Mouse (Mus musculus) heart, embryonic 15.5 days (tissue): ENCODE measurements at regions not wholly inside any gene's neighbourhood (a gene's known extent, or its start where the extent isn't known, plus 50 kb on each side); places are given as distances from the start of the nearest gene placed in this dataset.
"Not testable (repeated sequence)": the region's sequence is repeated elsewhere in the genome, so short reads cannot be mapped to it uniquely, and the experiment has no call there.

Source experiments
- ATAC-seq: fragments of 200-750 bp; cut with Nextera tagmentation; replicated peaks from 2 replicates; pipeline ENCODE4 v1.8.0; 2017; ENCODE audit warnings: low read depth, moderate TSS enrichment; ENCODE audit not compliant: insufficient number of reproducible peaks, insufficient read depth, low FRiP score
- H3K27ac ChIP-seq: fragments of 300-500 bp; sonication (generic); 2 replicates; pipeline ENCODE4 v1.5.1; 2015; ENCODE audit warnings: mild to moderate bottlenecking, inconsistent platforms
- H3K27me3 ChIP-seq: fragments of 300-500 bp; sonication (generic); 2 replicates; pipeline ENCODE4 v1.6.1; 2015; ENCODE audit warnings: inconsistent platforms
- H3K36me3 ChIP-seq: fragments of 300-500 bp; sonication (generic); 2 replicates; pipeline ENCODE4 v1.6.1; 2015; ENCODE audit warnings: mild to moderate bottlenecking, inconsistent platforms
- H3K4me1 ChIP-seq: fragments of 300-500 bp; sonication (generic); replicated peaks from 2 replicates; pipeline ENCODE4 v1.6.1; 2015; ENCODE audit warnings: inconsistent platforms
- H3K4me2 ChIP-seq: fragments of 300-500 bp; sonication (generic); 2 replicates; pipeline ENCODE4 v1.6.1; 2015; ENCODE audit warnings: inconsistent platforms, mild to moderate bottlenecking, moderate library complexity
- H3K4me3 ChIP-seq: fragments of 300-500 bp; sonication (generic); 2 replicates; pipeline ENCODE4 v1.5.1; 2015; ENCODE audit warnings: mild to moderate bottlenecking, inconsistent platforms
- H3K9ac ChIP-seq: fragments of 300-500 bp; sonication (generic); 2 replicates; pipeline ENCODE4 v1.6.1; 2015; ENCODE audit warnings: mild to moderate bottlenecking, inconsistent platforms
- H3K9me3 ChIP-seq: fragments of 300-500 bp; sonication (generic); replicated peaks from 2 replicates; pipeline ENCODE4 v1.6.1; 2016; ENCODE audit warnings: inconsistent platforms
- WGBS: fragments of 180-500 bp; shearing (Covaris S2); methylation state at CpG from one replicate; pipeline ENCODE4 v1.1.7; 2015; ENCODE audit warnings: mixed read lengths; 5-methylcytosine and 5-hydroxymethylcytosine counted together

DNA sequence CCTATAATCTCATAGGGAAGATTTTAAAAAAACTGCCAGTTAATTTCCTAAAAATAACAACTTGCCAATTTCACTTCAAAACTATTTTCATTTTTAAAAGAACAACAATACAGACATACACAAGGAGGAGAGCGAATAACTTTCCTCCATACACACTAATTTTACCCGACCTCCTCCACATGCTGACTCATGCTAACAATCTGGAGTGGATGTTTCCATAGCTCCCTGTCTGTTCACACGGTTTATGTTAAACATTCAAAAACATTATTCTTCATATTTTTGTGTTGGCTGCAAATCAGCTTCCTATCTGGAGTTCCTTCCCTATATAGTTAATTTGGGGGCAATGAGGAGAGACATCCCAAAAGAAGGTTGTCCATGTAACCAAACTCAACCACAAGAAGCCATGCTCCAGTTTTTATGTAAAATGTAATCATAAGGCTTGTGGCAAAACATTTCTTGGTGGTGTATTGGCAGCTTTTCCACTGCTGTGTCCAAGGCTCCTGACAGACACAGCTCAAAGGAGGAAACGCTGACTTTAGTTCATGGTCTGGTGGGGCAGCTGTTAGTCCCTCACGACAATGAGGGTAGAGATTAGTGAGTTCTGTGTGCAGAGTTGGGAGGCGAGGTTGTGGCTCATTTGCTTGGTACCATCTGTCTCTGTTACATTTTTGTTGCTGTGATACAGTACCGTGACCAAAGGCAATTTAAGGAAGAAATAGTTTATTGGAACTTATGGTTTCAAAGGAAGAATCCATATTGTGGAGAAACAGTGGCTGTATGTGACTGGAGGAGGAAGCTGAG is 203.1 kb upstream of the Tmc3 start:
- no peak overlapping the region for H3K9ac ChIP-seq
- no peak overlapping the region for H3K27ac ChIP-seq
- H3K36me3 ChIP-seq, result no peaks in the 10 kb centered on the region
- no peaks in the 10 kb centered on the region for H3K9me3 ChIP-seq
- H3K4me2 ChIP-seq, result no peak overlapping the region
- H3K4me1 ChIP-seq, result peaks cover 11% of the 10 kb centered on the region
- no peak overlapping the region for H3K4me3 ChIP-seq
- 62% methylated on average over 7 of the region's 7 CpGs for WGBS
- ATAC-seq, result no peak
- H3K27me3 ChIP-seq, result no peaks in the 10 kb centered on the region

- H3K9ac ChIP-seq, result no peak overlapping the region
- WGBS, result 17% methylated on average over 8 of the region's 8 CpGs
- H3K4me2 ChIP-seq, result peak overlapping the region; percentile 17; the same call in 1 of the 2 replicates
- no peak overlapping the region for H3K4me3 ChIP-seq
- peak overlapping the region; percentile 45 for H3K27ac ChIP-seq
- ATAC-seq, result peak; percentile 85
- H3K27me3 ChIP-seq, result no peaks in the 10 kb centered on the region
- H3K4me1 ChIP-seq, result peaks cover 11% of the 10 kb centered on the region
- H3K9me3 ChIP-seq, result no peaks in the 10 kb centered on the region
- H3K36me3 ChIP-seq, result no peaks in the 10 kb centered on the region
These were observed 201.8 kb upstream of the Tmc3 start for GRCm38 (mm10) chr7:83382803-83383363.

DNA sequence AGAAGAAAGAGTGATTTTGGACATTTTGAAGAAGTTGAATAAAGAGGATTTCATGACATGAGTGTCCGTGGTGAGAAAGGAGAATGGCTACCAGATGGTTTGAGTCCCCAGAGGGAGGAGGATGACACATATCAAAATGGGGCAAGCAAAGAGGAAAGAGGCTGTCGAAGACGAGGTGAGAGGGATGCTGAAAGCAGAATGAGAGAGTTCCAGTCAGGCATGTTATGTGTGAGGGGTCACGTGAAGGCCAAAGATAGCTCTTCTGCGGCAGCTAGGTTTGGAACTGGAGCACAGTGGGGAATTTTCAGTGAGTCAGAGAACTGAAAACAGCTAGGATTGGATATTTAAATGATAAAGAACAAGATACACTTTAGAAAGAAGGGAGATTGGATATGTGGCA is 193.3 kb upstream of the Tmc3 start:
- Histone ChIP-seq H3K4me2 (no peak overlapping the region), H3K36me3 (no peaks in the 10 kb centered on the region), H3K4me1 (peaks cover 10% of the 10 kb centered on the region; the same call in 1 of the 2 replicates), H3K27me3 (no peaks in the 10 kb centered on the region), H3K27ac (no peak overlapping the region), H3K4me3 (no peak overlapping the region), H3K9me3 (no peaks in the 10 kb centered on the region), H3K9ac (no peak overlapping the region)
- no peak for ATAC-seq
- WGBS, result 31% methylated on average over 5 of the region's 5 CpGs

- H3K9ac ChIP-seq, result no peak overlapping the region
- H3K9me3 ChIP-seq, result no peaks in the 10 kb centered on the region
- no peak for ATAC-seq
- no peak overlapping the region for H3K27ac ChIP-seq
- H3K4me3 ChIP-seq, result no peak overlapping the region
- H3K27me3 ChIP-seq, result no peaks in the 10 kb centered on the region
- H3K4me2 ChIP-seq, result no peak overlapping the region
- peaks cover 10% of the 10 kb centered on the region; the same call in 1 of the 2 replicates for H3K4me1 ChIP-seq
- WGBS, result 72% methylated on average over 2 of the region's 2 CpGs
- no peaks in the 10 kb centered on the region for H3K36me3 ChIP-seq
These were observed 192.5 kb upstream of the Tmc3 start for GRCm38 (mm10) chr7:83392181-83392580.

- Histone ChIP-seq H3K27me3 (no peaks in the 10 kb centered on the region), H3K9ac (no peak overlapping the region), H3K4me1 (peaks cover 10% of the 10 kb centered on the region; the same call in 1 of the 2 replicates), H3K4me2 (no peak overlapping the region), H3K9me3 (no peaks in the 10 kb centered on the region), H3K4me3 (no peak overlapping the region), H3K36me3 (no peaks in the 10 kb centered on the region), H3K27ac (no peak overlapping the region)
- no peak for ATAC-seq
These were observed 192.1 kb upstream of the Tmc3 start for GRCm38 (mm10) chr7:83392625-83393024.

DNA sequence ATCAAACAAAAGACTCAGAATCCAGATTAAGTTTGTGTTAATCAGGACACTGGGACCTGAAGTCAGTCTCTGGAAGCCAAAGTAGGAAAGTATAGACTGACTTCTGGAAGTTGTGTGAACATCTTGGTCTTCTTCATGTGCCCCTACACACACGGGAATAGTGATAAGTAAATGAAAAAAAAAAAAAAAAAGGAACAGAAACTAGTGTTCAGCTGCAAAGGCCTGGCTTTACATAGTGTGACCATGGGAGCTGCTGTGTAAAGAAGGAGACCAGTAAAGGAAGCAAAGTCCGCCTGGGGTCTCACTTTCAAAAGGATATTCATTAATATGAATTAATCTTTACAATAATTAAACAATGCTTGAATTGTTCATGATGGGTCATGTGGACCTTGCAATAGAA is 190.6 kb upstream of the Tmc3 start:
- Histone ChIP-seq H3K9ac (no peak overlapping the region), H3K9me3 (no peaks in the 10 kb centered on the region), H3K4me1 (peaks cover 10% of the 10 kb centered on the region; the same call in 1 of the 2 replicates), H3K4me3 (no peak overlapping the region), H3K36me3 (no peaks in the 10 kb centered on the region), H3K27ac (no peak overlapping the region), H3K27me3 (no peaks in the 10 kb centered on the region), H3K4me2 (no peak overlapping the region)
- ATAC-seq, result no peak
- WGBS, result 59% methylated on average over 2 of the region's 2 CpGs

DNA sequence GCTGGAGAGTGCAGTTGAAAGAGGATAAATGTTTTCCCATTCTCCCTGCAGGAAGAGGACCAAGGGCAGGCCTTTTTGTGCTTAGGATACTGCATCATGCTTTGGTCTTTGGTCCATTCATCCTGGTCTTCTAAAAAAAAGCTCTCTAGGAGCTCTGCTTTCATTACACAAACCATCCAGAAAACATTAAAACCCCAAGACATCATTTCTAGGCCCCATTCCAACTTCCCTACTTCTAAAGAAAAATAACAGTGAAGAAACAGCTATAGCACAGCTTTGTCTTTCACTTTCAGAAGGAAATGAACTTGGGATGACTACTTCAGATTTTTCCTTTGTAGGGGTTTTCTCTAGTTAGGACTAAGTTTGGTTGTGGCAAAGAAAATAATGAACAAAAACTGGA is 185.1 kb upstream of the Tmc3 start:
- H3K27ac ChIP-seq, result no peak overlapping the region
- no peaks in the 10 kb centered on the region for H3K4me1 ChIP-seq
- no peak overlapping the region for H3K4me2 ChIP-seq
- no peak overlapping the region for H3K9ac ChIP-seq
- no peak overlapping the region for H3K4me3 ChIP-seq
- no peaks in the 10 kb centered on the region for H3K36me3 ChIP-seq
- ATAC-seq, result no peak
- H3K9me3 ChIP-seq, result no peaks in the 10 kb centered on the region
- H3K27me3 ChIP-seq, result no peaks in the 10 kb centered on the region

DNA sequence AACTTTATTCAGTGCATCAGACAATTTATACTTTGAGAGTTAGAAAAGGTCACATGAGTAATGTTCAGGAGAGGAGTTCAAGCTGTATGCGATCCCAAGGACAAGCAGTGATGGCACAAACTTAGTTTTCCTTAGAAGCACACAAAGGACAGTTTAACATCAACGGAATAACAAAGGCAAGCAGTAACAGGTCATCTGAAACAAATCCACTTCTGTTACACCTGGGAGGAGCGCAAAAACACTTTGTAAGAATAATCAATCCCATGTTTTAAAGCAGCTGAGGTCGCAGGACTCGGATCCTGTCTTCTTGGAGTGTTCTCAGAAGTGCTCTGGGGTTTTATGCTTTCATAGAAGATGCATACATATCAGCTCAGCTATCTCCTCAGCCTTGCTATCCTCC is 183.7 kb upstream of the Tmc3 start:
- H3K4me2 ChIP-seq, result no peak overlapping the region
- H3K9ac ChIP-seq, result no peak overlapping the region
- H3K27me3 ChIP-seq, result no peaks in the 10 kb centered on the region
- no peaks in the 10 kb centered on the region for H3K4me1 ChIP-seq
- H3K27ac ChIP-seq, result no peak overlapping the region
- no peaks in the 10 kb centered on the region for H3K36me3 ChIP-seq
- ATAC-seq, result no peak
- no peak overlapping the region for H3K4me3 ChIP-seq
- 83% methylated on average over 5 of the region's 5 CpGs for WGBS
- no peaks in the 10 kb centered on the region for H3K9me3 ChIP-seq

GRCm38 (mm10) chr7:83412745-83413144 is 172.0 kb upstream of the Tmc3 start:
- H3K27me3 ChIP-seq, H3K9ac ChIP-seq, H3K4me3 ChIP-seq, H3K4me2 ChIP-seq, H3K27ac ChIP-seq, H3K4me1 ChIP-seq, H3K9me3 ChIP-seq, ATAC-seq, H3K36me3 ChIP-seq: not testable (repeated sequence)
- WGBS, result 83% methylated on average over 5 of the region's 5 CpGs

DNA sequence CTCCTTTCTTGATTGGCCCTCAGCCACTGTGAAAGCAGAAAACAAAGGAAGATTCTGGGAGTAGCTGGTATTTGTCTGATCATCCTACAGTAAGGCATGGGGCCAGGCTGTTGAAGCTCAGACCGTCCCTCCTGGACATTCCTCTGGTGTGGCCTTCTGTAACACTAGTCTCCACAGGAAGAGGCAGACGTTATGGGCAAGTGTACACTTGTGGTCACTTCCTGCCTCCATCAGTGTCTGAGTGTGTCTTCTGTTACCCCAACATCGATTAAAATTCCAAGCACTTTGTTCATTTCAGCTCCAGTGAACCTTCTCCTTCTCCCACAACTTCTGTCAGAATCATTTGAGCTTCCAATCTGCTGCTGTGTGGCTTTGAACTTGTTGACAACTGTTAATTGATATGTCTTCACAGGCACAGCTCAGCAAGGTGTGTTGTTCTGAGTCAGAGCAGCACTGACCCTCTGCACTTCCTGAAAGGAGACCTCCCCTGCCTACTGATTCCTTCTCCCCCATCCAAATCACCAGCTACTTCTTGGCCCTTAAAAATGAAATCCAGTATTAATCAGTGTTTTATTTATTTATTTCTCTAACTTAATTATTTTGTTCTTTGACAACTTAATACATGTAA is 154.7 kb upstream of the Tmc3 start:
- no peak overlapping the region for H3K27ac ChIP-seq
- no peak overlapping the region for H3K4me3 ChIP-seq
- no peak overlapping the region for H3K4me2 ChIP-seq
- H3K9ac ChIP-seq, result no peak overlapping the region
- whole genome bisulfite sequencing, result 50% methylated on average over 3 of the region's 3 CpGs
- no peaks in the 10 kb centered on the region for H3K36me3 ChIP-seq
- no peaks in the 10 kb centered on the region for H3K27me3 ChIP-seq
- H3K9me3 ChIP-seq, result no peaks in the 10 kb centered on the region
- ATAC-seq, result no peak
- peaks cover 7% of the 10 kb centered on the region; the same call in 1 of the 2 replicates for H3K4me1 ChIP-seq

DNA sequence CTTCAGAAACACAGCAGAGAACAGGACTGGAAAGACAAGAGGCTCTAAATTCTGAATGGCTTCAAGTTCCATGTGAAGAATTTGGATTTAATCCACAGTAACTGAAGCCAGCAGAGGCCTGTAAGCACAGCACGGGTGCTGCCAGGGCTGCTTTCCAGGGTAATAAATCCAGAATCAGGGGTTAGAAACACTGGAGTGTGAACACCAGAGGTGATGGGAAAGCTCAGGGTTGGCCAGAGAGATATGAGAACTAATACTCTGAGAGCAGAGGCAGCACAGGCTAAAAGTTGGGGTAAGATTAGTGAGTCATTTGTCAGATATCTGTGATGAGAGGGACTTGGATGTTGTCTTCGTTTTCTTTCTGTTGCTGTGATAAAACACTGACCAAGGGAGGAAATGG is 153.6 kb upstream of the Tmc3 start:
- 23% methylated on average over 2 of the region's 2 CpGs for WGBS
- no peaks in the 10 kb centered on the region for H3K9me3 ChIP-seq

More for the DNA sequence above, 153.6 kb upstream of the Tmc3 start:
- no peak overlapping the region for H3K4me2 ChIP-seq
- no peak overlapping the region for H3K4me3 ChIP-seq
- no peaks in the 10 kb centered on the region for H3K27me3 ChIP-seq
- ATAC-seq, result peak; percentile 18; the same call in 1 of the 2 replicates
- H3K36me3 ChIP-seq, result no peaks in the 10 kb centered on the region
- peak overlapping the region; percentile 33 for H3K27ac ChIP-seq
- peaks cover 7% of the 10 kb centered on the region; the same call in 1 of the 2 replicates for H3K4me1 ChIP-seq
- no peak overlapping the region for H3K9ac ChIP-seq
